Mouse (Mus musculus) stomach, embryonic 14.5 days (tissue): ENCODE results near the gene Slit3. TPM values are rescaled to one million over a fixed set of nuclear protein-coding genes. Genes with fewer than 3 reads are reported as not detected.

Source experiments
- ATAC-seq: fragments of 200-750 bp; cut with Nextera tagmentation; 2 replicates; pipeline ENCODE4 v1.8.0; 2017; ENCODE audit warnings: low read depth, moderate TSS enrichment; ENCODE audit not compliant: insufficient number of reproducible peaks, insufficient read depth, low FRiP score
- H3K27ac ChIP-seq: fragments of 300-500 bp; sonication (generic); 2 replicates; pipeline ENCODE4 v1.5.1; 2014; ENCODE audit warnings: mild to moderate bottlenecking, low read length, moderate library complexity, mixed read lengths
- H3K27me3 ChIP-seq: fragments of 300-500 bp; sonication (generic); 2 replicates; pipeline ENCODE4 v1.6.1; 2014; ENCODE audit warnings: low read length, control low read depth, mixed read lengths; ENCODE audit not compliant: control insufficient read depth, insufficient read depth
- H3K36me3 ChIP-seq: fragments of 300-500 bp; sonication (generic); 2 replicates; pipeline ENCODE4 v1.6.1; 2014; ENCODE audit warnings: mild to moderate bottlenecking, control low read depth, low read length, moderate library complexity, mixed read lengths; ENCODE audit not compliant: control insufficient read depth, insufficient read depth
- H3K4me1 ChIP-seq: fragments of 300-500 bp; sonication (generic); 2 replicates; pipeline ENCODE4 v1.6.1; 2014; ENCODE audit warnings: low read length, control low read depth, mixed read lengths; ENCODE audit not compliant: control insufficient read depth, insufficient read depth
- H3K4me2 ChIP-seq: fragments of 300-500 bp; sonication (generic); replicated peaks from 2 replicates; pipeline ENCODE4 v1.6.1; 2014; ENCODE audit warnings: low read depth, low read length, control low read depth
- H3K4me3 ChIP-seq: fragments of 300-500 bp; sonication (generic); 2 replicates; pipeline ENCODE4 v1.5.1; 2014; ENCODE audit warnings: low read depth, low read length, control low read depth
- H3K9ac ChIP-seq: fragments of 300-500 bp; sonication (generic); replicated peaks from 2 replicates; pipeline ENCODE4 v1.6.1; 2014; ENCODE audit warnings: low read depth, mild to moderate bottlenecking, control low read depth, low read length, moderate library complexity, mixed read lengths
- H3K9me3 ChIP-seq: fragments of 300-500 bp; sonication (generic); 2 replicates; pipeline ENCODE4 v1.6.1; 2016; ENCODE audit warnings: low read depth, low read length, control low read depth; ENCODE audit not compliant: control insufficient read depth
- WGBS: fragments of 180-500 bp; shearing (Covaris S2); extraction: QIAGEN DNeasy Blood & Tissue Kit; methylation state at CpG from one replicate; pipeline ENCODE4 v1.1.7; 2014; 5-methylcytosine and 5-hydroxymethylcytosine counted together
- polyA plus RNA-seq: library from polyadenylated mRNA; unstranded; fragments of >200 nt; fragmentation: Nextera tagmentation; extraction: Ambion mirVana; gene quantifications from 2 replicates; pipeline ENCODE4 v1.2.1, GENCODE M21; 2014

Gene Slit3
- polyA plus RNA-seq, 1 experiment from 2014 or later = 18.3 TPM

- Histone ChIP-seq H3K4me3 (no peak overlapping the region), H3K9ac (no peak overlapping the region), H3K9me3 (no peaks in the 10 kb centered on the region), H3K4me2 (no peak overlapping the region), H3K4me1 (0 out of 2 replicates have a peak, but pooled peaks cover 6% of the 10 kb centered on the region), H3K27me3 (no peaks in the 10 kb centered on the region), H3K27ac (no peak overlapping the region), H3K36me3 (no peaks in the 10 kb centered on the region)
- ATAC-seq = no peak
- 88% methylated on average over 9 of the region's 9 CpGs for WGBS
These were observed 15.6 kb downstream of the Slit3 start for GRCm38 (mm10) chr11:35136625-35137024.

- H3K4me3 ChIP-seq = no peak overlapping the region
- WGBS = 93% methylated on average over 6 of the region's 6 CpGs
- H3K9me3 ChIP-seq = no peaks in the 10 kb centered on the region
- H3K4me1 ChIP-seq = peaks cover 6% of the 10 kb centered on the region; the same call in 1 of the 2 replicates
- H3K4me2 ChIP-seq = no peak overlapping the region
- no peaks in the 10 kb centered on the region for H3K27me3 ChIP-seq
- no peak overlapping the region for H3K27ac ChIP-seq
- ATAC-seq = no peak
- no peaks in the 10 kb centered on the region for H3K36me3 ChIP-seq
- no peak overlapping the region for H3K9ac ChIP-seq
These were observed 19.1 kb downstream of the Slit3 start for GRCm38 (mm10) chr11:35140092-35140491.

- no peak overlapping the region for H3K27ac ChIP-seq
- no peak overlapping the region for H3K9ac ChIP-seq
- H3K4me2 ChIP-seq = no peak overlapping the region
- H3K36me3 ChIP-seq = no peaks in the 10 kb centered on the region
- no peak for ATAC-seq
- WGBS = 72% methylated on average over 5 of the region's 5 CpGs
- H3K9me3 ChIP-seq = no peaks in the 10 kb centered on the region
- H3K4me1 ChIP-seq = peaks cover 6% of the 10 kb centered on the region; the same call in 1 of the 2 replicates
- no peaks in the 10 kb centered on the region for H3K27me3 ChIP-seq
- no peak overlapping the region for H3K4me3 ChIP-seq
These were observed 21.2 kb downstream of the Slit3 start for GRCm38 (mm10) chr11:35142202-35142601.

- peak; percentile 67; the same call in 1 of the 2 replicates for ATAC-seq
- Histone ChIP-seq H3K9me3 (no peaks in the 10 kb centered on the region), H3K9ac (no peak overlapping the region), H3K4me2 (no peak overlapping the region), H3K27me3 (no peaks in the 10 kb centered on the region), H3K27ac (no peak overlapping the region), H3K4me1 (peaks cover 6% of the 10 kb centered on the region; the same call in 1 of the 2 replicates), H3K4me3 (no peak overlapping the region), H3K36me3 (no peaks in the 10 kb centered on the region)
- WGBS = 62% methylated on average over 7 of the region's 7 CpGs
These were observed 21.8 kb downstream of the Slit3 start for GRCm38 (mm10) chr11:35142698-35143360.

- Histone ChIP-seq H3K36me3 (no peaks in the 10 kb centered on the region), H3K27ac (no peak overlapping the region), H3K4me2 (no peak overlapping the region), H3K4me3 (no peak overlapping the region), H3K4me1 (no peaks in the 10 kb centered on the region), H3K9ac (no peak overlapping the region), H3K9me3 (no peaks in the 10 kb centered on the region), H3K27me3 (no peaks in the 10 kb centered on the region)
- no peak for ATAC-seq
- 89% methylated on average over 11 of the region's 11 CpGs for WGBS
These were observed 26.9 kb downstream of the Slit3 start for GRCm38 (mm10) chr11:35147818-35148445.

GRCm38 (mm10) chr11:35151539-35151951 is 30.5 kb downstream of the Slit3 start:
- WGBS = 53% methylated on average over 13 of the region's 13 CpGs
- ATAC-seq = peak; percentile 46; the same call in 1 of the 2 replicates

GRCm38 (mm10) chr11:35152875-35153274 is 31.9 kb downstream of the Slit3 start:
- 56% methylated on average over 2 of the region's 2 CpGs for WGBS
- ATAC-seq = no peak
- Histone ChIP-seq H3K4me1 (no peaks in the 10 kb centered on the region), H3K4me2 (no peak overlapping the region), H3K9ac (no peak overlapping the region), H3K4me3 (no peak overlapping the region), H3K27me3 (no peaks in the 10 kb centered on the region), H3K36me3 (no peaks in the 10 kb centered on the region), H3K27ac (no peak overlapping the region), H3K9me3 (no peaks in the 10 kb centered on the region)

More at GRCm38 (mm10) chr11:35151539-35151951, 30.5 kb downstream of the Slit3 start:
- H3K9me3 ChIP-seq = no peaks in the 10 kb centered on the region
- no peak overlapping the region for H3K4me3 ChIP-seq
- H3K9ac ChIP-seq = no peak overlapping the region
- no peaks in the 10 kb centered on the region for H3K36me3 ChIP-seq
- no peak overlapping the region for H3K4me2 ChIP-seq
- no peaks in the 10 kb centered on the region for H3K4me1 ChIP-seq
- no peak overlapping the region for H3K27ac ChIP-seq
- H3K27me3 ChIP-seq = no peaks in the 10 kb centered on the region

- Histone ChIP-seq H3K4me2 (no peak overlapping the region), H3K9ac (no peak overlapping the region), H3K4me1 (no peaks in the 10 kb centered on the region), H3K9me3 (no peaks in the 10 kb centered on the region), H3K4me3 (no peak overlapping the region), H3K27me3 (no peaks in the 10 kb centered on the region), H3K36me3 (no peaks in the 10 kb centered on the region), H3K27ac (no peak overlapping the region)
- no peak for ATAC-seq
- 79% methylated on average over 5 of the region's 5 CpGs for WGBS
These were observed 33.4 kb downstream of the Slit3 start for GRCm38 (mm10) chr11:35154449-35154848.
